Mouse (Mus musculus): ENCODE data around the gene Gm9958. TPM values are rescaled to one million over a fixed set of nuclear protein-coding genes. Genes with fewer than 3 reads are reported as not detected.

Gene Gm9958
- polyA plus RNA-seq, 1 experiment from 2014 or later: 8.4 TPM

DNA sequence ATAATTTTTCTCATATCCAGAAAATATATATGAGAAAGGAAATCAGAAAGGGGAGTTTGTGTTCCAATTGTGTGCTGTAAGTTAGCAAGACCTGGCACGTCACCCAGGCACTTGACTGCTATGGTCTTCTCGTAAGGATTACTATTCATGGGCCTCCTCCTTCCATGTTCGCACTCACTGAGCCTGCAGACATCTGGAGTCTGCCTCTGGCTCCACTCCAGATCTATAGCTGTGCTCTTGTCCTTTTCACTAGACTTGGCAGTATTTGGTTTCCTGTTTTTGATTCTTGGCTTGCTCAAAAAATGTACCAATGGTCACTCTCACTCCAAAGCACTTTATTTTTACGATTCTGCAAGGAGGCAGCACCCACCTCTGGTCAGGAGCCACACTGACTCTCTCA lies 14.5 kb downstream of the Gm9958 start:
- ATAC-seq (replicated peaks; ENCODE audit: insufficient number of reproducible peaks, low FRiP score, low TSS enrichment, low read depth): no peak

DNA sequence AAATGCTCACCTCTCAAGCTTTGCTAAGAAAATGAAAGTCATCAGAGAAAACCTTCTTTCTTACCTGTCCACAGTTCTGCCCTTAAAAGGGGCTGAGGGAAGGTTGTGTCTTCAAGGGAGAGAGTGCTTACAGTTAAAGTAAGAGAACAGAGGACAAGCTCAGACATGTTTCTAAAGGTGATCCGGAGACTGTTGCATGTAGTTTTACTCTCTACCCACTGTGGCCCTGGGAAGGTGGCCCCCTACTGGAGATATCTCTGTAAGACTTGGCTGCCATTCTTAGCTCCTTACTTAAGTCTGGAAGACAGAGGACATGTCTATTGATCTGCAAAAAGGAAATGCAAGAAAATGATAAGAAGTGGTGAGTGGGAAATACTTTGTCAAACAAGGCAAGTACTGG lies 16.1 kb downstream of the Gm9958 start:
- H3K27ac ChIP-seq (replicated peaks; ENCODE audit: low read depth, low read length): no peak overlapping the region
- H3K36me3 ChIP-seq (replicated peaks; ENCODE audit: control insufficient read depth, insufficient read depth, low read depth, low read length): no peaks in the 10 kb centered on the region
- no peak overlapping the region for H3K4me2 ChIP-seq (ENCODE audit: low read depth, low read length)
- 46% methylated on average over 1 of the region's 1 CpGs for WGBS
- ATAC-seq (replicated peaks; ENCODE audit: insufficient number of reproducible peaks, low FRiP score, low TSS enrichment, low read depth) (no peak), DNase-seq (ENCODE audit: low spot score) (peak; percentile 15)
- H3K9me3 ChIP-seq (replicated peaks; ENCODE audit: control insufficient read depth, low read length): no peaks in the 10 kb centered on the region
- no peak overlapping the region for H3K4me3 ChIP-seq (ENCODE audit: low read depth, low read length)
- H3K4me1 ChIP-seq (ENCODE audit: control insufficient read depth, insufficient read depth, low read length): no peaks in the 10 kb centered on the region
- H3K27me3 ChIP-seq (ENCODE audit: control insufficient read depth, insufficient read depth, low read length): no peaks in the 10 kb centered on the region
- no peak overlapping the region for H3K9ac ChIP-seq (replicated peaks; ENCODE audit: low read length)

More for the DNA sequence above, 14.5 kb downstream of the Gm9958 start:
- Histone ChIP-seq H3K9ac (replicated peaks; ENCODE audit: low read length) (no peak overlapping the region), H3K4me3 (ENCODE audit: low read depth, low read length) (no peak overlapping the region), H3K4me2 (ENCODE audit: low read depth, low read length) (no peak overlapping the region), H3K9me3 (replicated peaks; ENCODE audit: control insufficient read depth, low read length) (no peaks in the 10 kb centered on the region), H3K36me3 (replicated peaks; ENCODE audit: control insufficient read depth, insufficient read depth, low read depth, low read length) (no peaks in the 10 kb centered on the region), H3K27ac (replicated peaks; ENCODE audit: low read depth, low read length) (no peak overlapping the region), H3K4me1 (ENCODE audit: control insufficient read depth, insufficient read depth, low read length) (no peaks in the 10 kb centered on the region), H3K27me3 (ENCODE audit: control insufficient read depth, insufficient read depth, low read length) (no peaks in the 10 kb centered on the region)
- WGBS: 82% methylated on average over 4 of the region's 4 CpGs
- no peak for DNase-seq (ENCODE audit: low spot score)

DNA sequence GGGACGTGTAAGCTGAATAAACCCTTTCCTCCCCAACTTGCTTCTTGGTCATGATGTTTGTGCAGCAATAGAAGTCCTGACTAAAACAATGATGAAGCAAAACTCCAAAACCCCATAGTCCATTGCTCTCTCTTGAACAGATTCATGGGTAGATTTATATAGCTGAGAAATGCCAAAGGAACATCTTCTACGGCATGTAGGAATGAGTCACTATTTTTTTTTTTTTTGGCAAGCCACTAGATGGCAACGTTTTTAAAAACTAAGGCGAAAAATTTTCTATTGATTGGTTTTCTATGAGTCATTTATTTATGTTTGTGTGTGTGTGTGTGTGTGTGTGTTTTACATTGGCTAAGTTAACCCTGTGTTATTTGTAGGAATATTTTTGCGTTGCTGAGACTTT lies 26.8 kb downstream of the Gm9958 start:
- no peaks in the 10 kb centered on the region for H3K4me1 ChIP-seq (ENCODE audit: control insufficient read depth, insufficient read depth, low read length)
- no peak overlapping the region for H3K9ac ChIP-seq (replicated peaks; ENCODE audit: low read length)
- no peak overlapping the region for H3K27ac ChIP-seq (replicated peaks; ENCODE audit: low read depth, low read length)
- no peaks in the 10 kb centered on the region for H3K27me3 ChIP-seq (ENCODE audit: control insufficient read depth, insufficient read depth, low read length)
- ATAC-seq (replicated peaks; ENCODE audit: insufficient number of reproducible peaks, low FRiP score, low TSS enrichment, low read depth) (no peak), DNase-seq (ENCODE audit: low spot score) (no peak)
- no peaks in the 10 kb centered on the region for H3K36me3 ChIP-seq (replicated peaks; ENCODE audit: control insufficient read depth, insufficient read depth, low read depth, low read length)
- no peaks in the 10 kb centered on the region for H3K9me3 ChIP-seq (replicated peaks; ENCODE audit: control insufficient read depth, low read length)
- H3K4me2 ChIP-seq (ENCODE audit: low read depth, low read length): no peak overlapping the region
- WGBS: 60% methylated on average over 5 of the region's 5 CpGs
- H3K4me3 ChIP-seq (ENCODE audit: low read depth, low read length): no peak overlapping the region

DNA sequence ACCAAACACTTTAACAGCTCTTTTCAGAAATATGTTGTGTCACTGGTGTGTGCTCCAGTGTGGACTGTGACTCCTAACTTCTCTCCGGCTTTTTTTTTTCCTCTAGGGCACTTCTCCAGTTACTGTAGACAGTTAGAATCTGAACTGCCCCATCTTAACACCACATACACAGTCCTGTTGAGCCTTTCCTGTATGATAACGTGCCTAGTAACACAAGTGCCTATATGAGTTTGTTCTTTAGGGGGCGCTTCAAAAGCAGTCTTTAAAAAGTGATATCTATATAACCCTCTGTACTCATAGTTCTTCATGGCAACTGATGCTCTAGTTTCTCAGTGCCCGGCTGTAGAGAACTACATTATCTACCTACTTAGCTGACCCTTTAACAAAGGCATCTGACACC lies 27.3 kb downstream of the Gm9958 start:
- ATAC-seq (replicated peaks; ENCODE audit: insufficient number of reproducible peaks, low FRiP score, low TSS enrichment, low read depth): no peak
- 77% methylated on average over 4 of the region's 4 CpGs for WGBS
- Histone ChIP-seq H3K4me2 (ENCODE audit: low read depth, low read length) (no peak overlapping the region), H3K4me1 (ENCODE audit: control insufficient read depth, insufficient read depth, low read length) (no peaks in the 10 kb centered on the region), H3K9ac (replicated peaks; ENCODE audit: low read length) (no peak overlapping the region), H3K9me3 (replicated peaks; ENCODE audit: control insufficient read depth, low read length) (no peaks in the 10 kb centered on the region), H3K27ac (replicated peaks; ENCODE audit: low read depth, low read length) (no peak overlapping the region), H3K27me3 (ENCODE audit: control insufficient read depth, insufficient read depth, low read length) (no peaks in the 10 kb centered on the region), H3K36me3 (replicated peaks; ENCODE audit: control insufficient read depth, insufficient read depth, low read depth, low read length) (no peaks in the 10 kb centered on the region), H3K4me3 (ENCODE audit: low read depth, low read length) (no peak overlapping the region)
- no peak for DNase-seq (ENCODE audit: low spot score)

DNA sequence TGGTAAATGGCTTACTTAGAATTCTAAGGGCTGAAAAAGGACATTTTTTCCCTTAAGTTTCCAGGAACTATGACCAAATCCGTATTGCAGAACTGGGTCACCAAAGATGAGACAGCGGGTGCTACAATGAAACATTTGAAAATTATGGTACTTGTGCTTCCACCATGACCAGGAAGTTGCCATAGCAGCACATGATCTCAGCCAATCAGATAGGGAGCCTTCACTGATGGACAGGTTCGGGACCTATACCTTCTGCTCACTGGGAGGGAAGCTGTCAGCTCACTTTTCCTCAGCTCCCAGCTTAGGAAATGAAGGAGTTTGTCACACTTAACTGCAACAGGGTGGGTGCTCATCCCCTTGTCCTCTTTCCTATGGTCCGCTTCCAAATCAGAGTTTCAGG lies 29.8 kb downstream of the Gm9958 start:
- ATAC-seq (replicated peaks; ENCODE audit: insufficient number of reproducible peaks, low FRiP score, low TSS enrichment, low read depth) (no peak), DNase-seq (ENCODE audit: low spot score) (no peak)
- Histone ChIP-seq H3K4me1 (ENCODE audit: control insufficient read depth, insufficient read depth, low read length) (no peaks in the 10 kb centered on the region), H3K27ac (replicated peaks; ENCODE audit: low read depth, low read length) (no peak overlapping the region), H3K36me3 (replicated peaks; ENCODE audit: control insufficient read depth, insufficient read depth, low read depth, low read length) (no peaks in the 10 kb centered on the region), H3K9me3 (replicated peaks; ENCODE audit: control insufficient read depth, low read length) (no peaks in the 10 kb centered on the region), H3K4me2 (ENCODE audit: low read depth, low read length) (no peak overlapping the region), H3K9ac (replicated peaks; ENCODE audit: low read length) (no peak overlapping the region), H3K4me3 (ENCODE audit: low read depth, low read length) (no peak overlapping the region), H3K27me3 (ENCODE audit: control insufficient read depth, insufficient read depth, low read length) (no peaks in the 10 kb centered on the region)
- 91% methylated on average over 4 of the region's 4 CpGs for WGBS

DNA sequence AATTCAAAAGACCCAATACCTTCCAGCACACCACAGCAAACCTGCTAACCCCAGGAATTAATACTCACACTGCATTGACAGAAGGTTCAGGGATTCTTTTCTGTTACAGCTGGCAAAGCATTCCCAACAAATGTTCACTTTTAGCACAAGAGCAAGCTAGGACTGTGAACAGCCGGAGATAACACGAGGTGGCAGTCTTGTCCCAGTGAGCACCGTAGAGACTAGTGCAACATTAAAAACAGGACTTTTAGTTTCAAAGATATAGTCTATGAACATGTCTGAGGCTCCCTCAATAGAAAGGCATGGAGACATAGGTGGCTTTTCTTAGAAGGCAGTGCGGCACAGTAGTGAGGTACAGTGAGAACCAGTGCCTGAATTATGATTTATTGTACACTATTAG lies 38.2 kb downstream of the Gm9958 start:
- DNase-seq (ENCODE audit: low spot score): no peak
- Histone ChIP-seq H3K9ac (replicated peaks; ENCODE audit: low read length) (no peak overlapping the region), H3K27ac (replicated peaks; ENCODE audit: low read depth, low read length) (no peak overlapping the region), H3K4me2 (ENCODE audit: low read depth, low read length) (no peak overlapping the region), H3K9me3 (replicated peaks; ENCODE audit: control insufficient read depth, low read length) (no peaks in the 10 kb centered on the region), H3K36me3 (replicated peaks; ENCODE audit: control insufficient read depth, insufficient read depth, low read depth, low read length) (no peaks in the 10 kb centered on the region), H3K4me1 (ENCODE audit: control insufficient read depth, insufficient read depth, low read length) (no peaks in the 10 kb centered on the region), H3K27me3 (ENCODE audit: control insufficient read depth, insufficient read depth, low read length) (no peaks in the 10 kb centered on the region), H3K4me3 (ENCODE audit: low read depth, low read length) (no peak overlapping the region)
- ATAC-seq (replicated peaks; ENCODE audit: insufficient number of reproducible peaks, low FRiP score, low TSS enrichment, low read depth): no peak
- 90% methylated on average over 4 of the region's 4 CpGs for WGBS

DNA sequence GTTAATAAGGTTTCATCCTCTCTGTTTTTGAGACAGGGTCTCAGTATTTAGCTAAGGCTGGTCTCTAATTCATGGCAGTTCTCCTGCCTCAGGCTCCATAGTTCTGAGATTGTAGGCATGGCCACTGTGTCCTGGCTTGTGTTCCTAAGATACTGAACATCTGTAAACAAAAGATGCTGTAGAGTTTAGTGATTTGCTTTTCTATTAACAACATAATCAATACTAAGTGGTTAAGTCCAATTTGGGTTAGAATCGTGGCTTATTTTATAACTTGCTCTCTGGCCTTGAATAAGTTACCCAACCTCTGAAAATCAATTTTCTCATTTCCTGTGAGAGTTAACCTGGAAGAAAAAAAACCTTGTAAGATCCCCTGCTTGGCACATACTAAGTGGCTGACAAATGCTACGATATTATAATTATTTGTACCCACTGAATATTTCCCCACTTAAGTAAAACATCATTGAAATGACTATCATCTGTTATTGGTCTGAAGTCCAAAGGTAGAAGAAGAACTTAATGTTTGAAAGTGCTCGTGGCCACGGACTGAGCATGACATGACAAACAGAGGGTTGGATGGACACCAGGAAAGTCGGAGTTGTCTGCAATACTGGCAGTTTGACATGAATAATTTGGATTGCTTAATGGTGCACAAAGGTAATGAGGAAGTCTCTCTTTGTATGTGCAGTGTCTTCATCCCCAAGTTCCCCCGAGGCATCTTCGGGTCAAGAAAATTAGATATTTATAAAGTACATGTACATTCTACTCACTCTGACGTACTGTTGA lies 47.3 kb downstream of the Gm9958 start:
- DNase-seq (ENCODE audit: low spot score) (no peak), ATAC-seq (replicated peaks; ENCODE audit: insufficient number of reproducible peaks, low FRiP score, low TSS enrichment, low read depth) (no peak)
- no peaks in the 10 kb centered on the region for H3K4me1 ChIP-seq (ENCODE audit: control insufficient read depth, insufficient read depth, low read length)
- H3K4me2 ChIP-seq (ENCODE audit: low read depth, low read length): no peak overlapping the region
- H3K27ac ChIP-seq (replicated peaks; ENCODE audit: low read depth, low read length): no peak overlapping the region
- no peaks in the 10 kb centered on the region for H3K36me3 ChIP-seq (replicated peaks; ENCODE audit: control insufficient read depth, insufficient read depth, low read depth, low read length)
- H3K4me3 ChIP-seq (ENCODE audit: low read depth, low read length): no peak overlapping the region
- H3K27me3 ChIP-seq (ENCODE audit: control insufficient read depth, insufficient read depth, low read length): no peaks in the 10 kb centered on the region
- WGBS: 77% methylated on average over 8 of the region's 8 CpGs
- no peak overlapping the region for H3K9ac ChIP-seq (replicated peaks; ENCODE audit: low read length)
- no peaks in the 10 kb centered on the region for H3K9me3 ChIP-seq (replicated peaks; ENCODE audit: control insufficient read depth, low read length)

DNA sequence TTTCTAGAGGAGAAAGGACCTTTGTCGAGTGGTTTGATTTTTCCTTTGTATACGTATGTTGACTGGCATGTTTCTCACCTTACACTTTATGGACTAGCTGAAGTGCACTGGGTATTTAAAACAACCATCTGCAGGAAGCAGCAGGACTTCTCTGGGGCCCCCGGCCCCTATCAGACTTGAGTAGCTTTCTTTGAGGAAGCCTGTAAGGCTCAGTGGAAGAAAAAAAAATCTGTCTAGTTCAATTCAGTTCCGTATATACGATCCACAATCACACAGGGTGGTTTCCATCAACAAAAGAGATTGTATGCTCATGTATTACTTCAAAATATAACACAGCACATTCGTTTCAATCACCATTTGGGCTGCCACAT lies 47.9 kb downstream of the Gm9958 start:
- WGBS: 54% methylated on average over 6 of the region's 6 CpGs
- no peak overlapping the region for H3K4me3 ChIP-seq (ENCODE audit: low read depth, low read length)
- no peaks in the 10 kb centered on the region for H3K27me3 ChIP-seq (ENCODE audit: control insufficient read depth, insufficient read depth, low read length)
- no peak overlapping the region for H3K4me2 ChIP-seq (ENCODE audit: low read depth, low read length)
- no peak overlapping the region for H3K27ac ChIP-seq (replicated peaks; ENCODE audit: low read depth, low read length)
- no peak overlapping the region for H3K9ac ChIP-seq (replicated peaks; ENCODE audit: low read length)
- no peaks in the 10 kb centered on the region for H3K4me1 ChIP-seq (ENCODE audit: control insufficient read depth, insufficient read depth, low read length)
- no peak for DNase-seq (ENCODE audit: low spot score)
- no peak for ATAC-seq (replicated peaks; ENCODE audit: insufficient number of reproducible peaks, low FRiP score, low TSS enrichment, low read depth)
- H3K9me3 ChIP-seq (replicated peaks; ENCODE audit: control insufficient read depth, low read length): no peaks in the 10 kb centered on the region
- no peaks in the 10 kb centered on the region for H3K36me3 ChIP-seq (replicated peaks; ENCODE audit: control insufficient read depth, insufficient read depth, low read depth, low read length)
